Mouse (Mus musculus) embryonic facial prominence, embryonic 11.5 days (tissue): ENCODE measurements around the gene Utrn. TPM values are rescaled to one million over a fixed set of nuclear protein-coding genes. Genes with fewer than 3 reads are reported as not detected.

Experiments used
- ATAC-seq: fragments of 200-750 bp; cut with Nextera tagmentation; replicated peaks from 2 replicates; pipeline ENCODE4 v1.8.0; 2017; ENCODE audit warnings: low read depth; ENCODE audit not compliant: insufficient number of reproducible peaks, low FRiP score, low TSS enrichment
- DNase-seq: peaks from one replicate; pipeline ENCODE4 v3.0.0-alpha.2; 2015; ENCODE audit warnings: low spot score
- H3K27ac ChIP-seq: fragments of 300-500 bp; sonication (generic); replicated peaks from 2 replicates; pipeline ENCODE4 v1.5.1; 2014; ENCODE audit warnings: mild to moderate bottlenecking, low read depth, low read length, control low read depth
- H3K27me3 ChIP-seq: fragments of 300-500 bp; sonication (generic); 2 replicates; pipeline ENCODE4 v1.6.1; 2014; ENCODE audit warnings: mild to moderate bottlenecking, low read length, moderate library complexity, mixed read lengths; ENCODE audit not compliant: control insufficient read depth, insufficient read depth
- H3K36me3 ChIP-seq: fragments of 300-500 bp; sonication (generic); replicated peaks from 2 replicates; pipeline ENCODE4 v1.6.1; 2014; ENCODE audit warnings: low read depth, mild to moderate bottlenecking, low read length, moderate library complexity, mixed read lengths; ENCODE audit not compliant: control insufficient read depth, insufficient read depth
- H3K4me1 ChIP-seq: fragments of 300-500 bp; sonication (generic); 2 replicates; pipeline ENCODE4 v1.6.1; 2014; ENCODE audit warnings: low read length, mixed read lengths; ENCODE audit not compliant: control insufficient read depth, insufficient read depth
- H3K4me2 ChIP-seq: fragments of 300-500 bp; sonication (generic); 2 replicates; pipeline ENCODE4 v1.6.1; 2014; ENCODE audit warnings: low read depth, mild to moderate bottlenecking, control low read depth, low read length, moderate library complexity
- H3K4me3 ChIP-seq: fragments of 300-500 bp; sonication (generic); 2 replicates; pipeline ENCODE4 v1.5.1; 2014; ENCODE audit warnings: low read depth, low read length, control low read depth
- H3K9ac ChIP-seq: fragments of 300-500 bp; sonication (generic); replicated peaks from 2 replicates; pipeline ENCODE4 v1.6.1; 2014; ENCODE audit warnings: mild to moderate bottlenecking, control low read depth, low read length
- H3K9me3 ChIP-seq: fragments of 300-500 bp; sonication (generic); replicated peaks from 2 replicates; pipeline ENCODE4 v1.6.1; 2016; ENCODE audit warnings: mild to moderate bottlenecking, low read length, inconsistent platforms, mixed read lengths; ENCODE audit not compliant: control insufficient read depth
- WGBS: fragments of 180-500 bp; shearing (Covaris S2); extraction: QIAGEN DNeasy Blood & Tissue Kit; methylation state at CpG from one replicate; pipeline ENCODE4 v1.1.7; 2014; 5-methylcytosine and 5-hydroxymethylcytosine counted together
- polyA plus RNA-seq: library from polyadenylated mRNA; unstranded; fragments of >200 nt; fragmentation: Nextera tagmentation; extraction: Ambion mirVana; gene quantifications from 2 replicates; pipeline ENCODE4 v1.2.1, GENCODE M21; 2014

The Utrn gene
- polyA plus RNA-seq, 1 experiment from 2014 or later: 47.4 TPM

DNA sequence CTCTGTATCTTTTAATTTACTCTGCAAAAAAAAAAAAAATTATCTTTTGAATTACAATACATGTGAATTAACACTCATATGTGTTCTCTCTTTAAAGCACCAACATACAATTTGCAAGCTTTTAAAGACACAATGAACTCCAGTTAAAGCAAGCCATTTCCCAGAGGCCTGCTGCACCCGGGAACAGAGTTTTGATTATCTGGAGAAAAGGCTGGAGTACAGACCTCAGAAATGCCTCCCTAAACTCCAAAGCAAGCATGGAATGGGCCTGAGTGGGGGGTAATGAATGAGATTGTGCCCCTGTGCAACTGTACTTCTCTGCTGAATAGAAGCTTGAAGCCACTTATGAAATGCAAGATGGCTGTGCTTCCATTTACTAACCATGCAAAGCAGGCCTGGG lies 281.8 kb downstream of the Utrn start:
- no peak for DNase-seq
- H3K4me2 ChIP-seq: no peak overlapping the region
- no peak overlapping the region for H3K27ac ChIP-seq
- H3K4me3 ChIP-seq: no peak overlapping the region
- no peak overlapping the region for H3K9ac ChIP-seq
- no peaks in the 10 kb centered on the region for H3K36me3 ChIP-seq
- H3K4me1 ChIP-seq: no peaks in the 10 kb centered on the region
- H3K9me3 ChIP-seq: no peaks in the 10 kb centered on the region; the same call in 1 of the 2 replicates
- no peak for ATAC-seq
- WGBS: 82% methylated on average over 1 of the region's 1 CpGs
- no peaks in the 10 kb centered on the region for H3K27me3 ChIP-seq

DNA sequence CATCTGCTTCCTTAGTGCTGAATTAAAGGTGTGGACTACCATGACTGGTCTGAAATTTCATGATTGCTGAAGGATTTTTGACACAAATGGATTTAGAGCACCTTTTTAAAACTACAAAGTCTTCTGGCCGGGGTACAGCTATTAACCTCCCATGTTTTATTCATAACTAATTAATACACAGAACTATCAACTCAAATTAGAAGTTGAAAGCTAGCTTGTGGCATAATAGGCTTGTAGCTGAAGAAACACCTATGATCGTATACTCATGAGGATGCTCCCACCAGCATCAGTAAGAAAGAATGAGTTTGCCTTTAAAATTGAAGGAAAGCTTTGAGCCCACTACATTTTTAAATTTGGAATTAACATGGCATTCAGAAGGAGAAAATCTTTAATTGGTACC lies 282.3 kb downstream of the Utrn start:
- Histone ChIP-seq H3K4me2 (no peak overlapping the region), H3K9me3 (no peaks in the 10 kb centered on the region; the same call in 1 of the 2 replicates), H3K27me3 (no peaks in the 10 kb centered on the region), H3K27ac (no peak overlapping the region), H3K4me3 (no peak overlapping the region), H3K36me3 (no peaks in the 10 kb centered on the region), H3K4me1 (no peaks in the 10 kb centered on the region), H3K9ac (no peak overlapping the region)
- ATAC-seq: no peak
- no peak for DNase-seq
- WGBS: 89% methylated on average over 2 of the region's 2 CpGs

DNA sequence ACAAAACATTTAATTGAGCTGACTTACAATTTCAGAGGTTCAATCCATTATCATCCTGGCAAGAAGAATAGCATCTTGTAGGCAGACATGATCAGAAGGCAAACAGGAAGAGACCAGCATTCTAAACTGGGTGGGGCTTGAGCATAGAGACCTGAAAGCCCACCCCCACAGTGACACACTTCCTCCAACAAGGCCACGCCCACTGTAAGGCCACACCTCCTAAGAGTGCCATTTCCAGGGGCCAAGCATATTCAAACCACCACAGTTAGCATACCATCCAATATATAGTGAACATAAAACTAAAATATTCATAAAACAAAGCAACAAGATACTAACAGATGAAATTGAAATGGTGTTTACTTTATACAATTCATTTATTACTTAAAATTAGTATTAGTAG lies 283.0 kb downstream of the Utrn start:
- no peak overlapping the region for H3K4me3 ChIP-seq
- no peaks in the 10 kb centered on the region; the same call in 1 of the 2 replicates for H3K9me3 ChIP-seq
- no peak overlapping the region for H3K27ac ChIP-seq
- WGBS: 82% methylated on average over 1 of the region's 1 CpGs
- H3K4me2 ChIP-seq: no peak overlapping the region
- DNase-seq: no peak
- H3K36me3 ChIP-seq: no peaks in the 10 kb centered on the region
- H3K27me3 ChIP-seq: no peaks in the 10 kb centered on the region
- no peaks in the 10 kb centered on the region for H3K4me1 ChIP-seq
- ATAC-seq: no peak
- H3K9ac ChIP-seq: no peak overlapping the region

DNA sequence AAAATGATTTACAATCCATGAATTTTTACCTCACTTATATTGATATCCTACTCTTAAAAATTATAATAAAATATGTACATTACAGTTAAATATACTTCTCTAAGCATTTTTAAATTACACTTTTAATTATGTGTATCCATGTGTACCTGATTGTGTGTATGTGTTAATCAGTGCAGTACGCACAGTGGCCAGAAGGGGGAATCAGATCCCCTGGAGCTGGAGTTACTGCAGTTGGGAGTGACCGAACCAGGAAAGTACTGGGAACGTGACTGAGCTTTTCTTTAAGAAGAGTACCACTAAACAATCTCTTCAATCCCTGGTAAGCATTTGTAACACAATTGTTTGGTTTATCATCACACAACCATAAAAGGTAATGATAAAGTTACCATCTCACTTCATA lies 285.7 kb downstream of the Utrn start:
- H3K9me3 ChIP-seq: no peaks in the 10 kb centered on the region; the same call in 1 of the 2 replicates
- DNase-seq (no peak), ATAC-seq (no peak)
- no peaks in the 10 kb centered on the region for H3K4me1 ChIP-seq
- no peaks in the 10 kb centered on the region for H3K27me3 ChIP-seq
- no peak overlapping the region for H3K4me3 ChIP-seq
- H3K4me2 ChIP-seq: no peak overlapping the region
- no peaks in the 10 kb centered on the region for H3K36me3 ChIP-seq
- 97% methylated on average over 3 of the region's 3 CpGs for WGBS
- H3K27ac ChIP-seq: no peak overlapping the region
- no peak overlapping the region for H3K9ac ChIP-seq

DNA sequence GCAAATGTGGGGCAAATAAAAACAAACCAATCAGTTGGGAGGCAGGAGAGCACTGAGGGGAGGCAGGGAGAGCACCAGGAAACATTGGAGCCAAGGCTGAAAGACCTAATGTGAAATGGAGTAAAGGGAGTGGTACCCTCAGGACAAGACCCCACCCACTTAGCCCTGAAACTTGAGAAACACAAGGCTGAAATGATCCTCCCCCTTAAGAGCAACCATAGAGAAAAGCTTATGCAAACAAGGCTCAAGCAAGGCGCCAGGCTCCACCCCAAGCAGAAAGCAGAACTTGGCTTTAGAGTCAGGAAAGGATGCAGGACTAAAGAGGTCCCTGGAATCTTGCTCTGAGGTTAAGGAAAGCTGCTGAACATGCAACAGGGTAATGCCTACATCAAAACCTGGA lies 290.1 kb downstream of the Utrn start:
- ATAC-seq: peak; percentile 49; the same call in 1 of the 2 replicates
- peak; percentile 73 for DNase-seq
- Histone ChIP-seq H3K4me2 (no peak overlapping the region), H3K9me3 (no peaks in the 10 kb centered on the region; the same call in 1 of the 2 replicates), H3K36me3 (no peaks in the 10 kb centered on the region), H3K4me1 (no peaks in the 10 kb centered on the region), H3K27ac (no peak overlapping the region), H3K27me3 (no peaks in the 10 kb centered on the region), H3K4me3 (no peak overlapping the region), H3K9ac (no peak overlapping the region)
- 8% methylated on average over 1 of the region's 1 CpGs for WGBS

DNA sequence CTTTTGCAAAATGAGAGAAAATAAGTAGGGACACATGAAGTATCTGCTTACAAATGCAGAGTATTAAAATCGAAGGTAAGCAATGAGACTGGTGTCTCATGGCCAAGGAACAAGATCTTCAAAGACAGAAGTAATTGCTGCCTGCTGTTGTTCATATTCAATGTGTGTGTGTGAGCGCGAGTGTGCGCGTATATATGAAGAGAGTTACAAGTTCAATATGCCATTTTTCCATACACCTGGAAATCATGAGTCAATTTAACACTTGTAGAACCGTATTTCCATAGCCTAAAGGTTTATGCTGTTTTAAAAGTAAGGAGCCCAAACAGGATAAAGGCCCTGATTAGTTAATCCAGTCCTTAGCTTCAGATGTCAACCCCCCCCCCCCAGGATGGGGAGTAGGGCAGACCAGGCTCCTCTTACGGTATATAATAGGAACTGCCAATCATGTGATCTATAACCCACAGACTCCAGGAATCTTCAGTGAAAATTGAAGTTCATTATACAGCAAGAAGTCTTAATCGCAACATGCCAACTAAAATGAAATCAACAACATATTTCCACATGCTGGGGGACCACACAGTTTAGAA lies 293.2 kb downstream of the Utrn start:
- no peaks in the 10 kb centered on the region for H3K9me3 ChIP-seq
- H3K9ac ChIP-seq: no peak overlapping the region
- DNase-seq: peak; percentile 85
- no peak overlapping the region for H3K27ac ChIP-seq
- no peaks in the 10 kb centered on the region for H3K27me3 ChIP-seq
- WGBS: 54% methylated on average over 8 of the region's 8 CpGs
- no peaks in the 10 kb centered on the region for H3K4me1 ChIP-seq
- no peak overlapping the region for H3K4me3 ChIP-seq
- ATAC-seq: peak; percentile 77
- H3K4me2 ChIP-seq: no peak overlapping the region
- no peaks in the 10 kb centered on the region for H3K36me3 ChIP-seq

DNA sequence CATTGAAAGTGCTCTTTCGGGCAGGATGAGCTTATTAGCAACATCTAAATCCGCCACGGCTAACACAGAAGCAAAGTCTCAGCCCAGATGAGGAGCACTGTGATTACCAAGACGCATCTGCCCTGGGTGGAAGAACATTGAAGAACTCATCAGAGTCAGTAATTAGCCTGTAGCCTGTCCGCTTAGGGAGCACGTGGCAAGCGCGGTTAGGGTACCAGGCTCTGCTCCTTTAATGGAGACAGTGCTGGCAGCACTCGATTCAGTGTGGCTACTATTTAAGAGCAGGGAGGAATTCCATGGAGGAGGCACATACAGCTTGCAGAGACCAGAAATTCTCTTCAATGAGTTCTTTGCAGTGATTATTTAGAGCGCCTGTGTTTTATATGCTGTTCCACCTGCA lies 294.4 kb downstream of the Utrn start:
- no peaks in the 10 kb centered on the region for H3K27me3 ChIP-seq
- no peak overlapping the region for H3K27ac ChIP-seq
- no peaks in the 10 kb centered on the region for H3K4me1 ChIP-seq
- H3K4me3 ChIP-seq: no peak overlapping the region
- no peak overlapping the region for H3K9ac ChIP-seq
- whole genome bisulfite sequencing: 48% methylated on average over 10 of the region's 10 CpGs
- no peaks in the 10 kb centered on the region for H3K9me3 ChIP-seq
- no peak; the same call in 1 of the 2 replicates for ATAC-seq
- no peak overlapping the region for H3K4me2 ChIP-seq
- H3K36me3 ChIP-seq: no peaks in the 10 kb centered on the region
- DNase-seq: no peak

DNA sequence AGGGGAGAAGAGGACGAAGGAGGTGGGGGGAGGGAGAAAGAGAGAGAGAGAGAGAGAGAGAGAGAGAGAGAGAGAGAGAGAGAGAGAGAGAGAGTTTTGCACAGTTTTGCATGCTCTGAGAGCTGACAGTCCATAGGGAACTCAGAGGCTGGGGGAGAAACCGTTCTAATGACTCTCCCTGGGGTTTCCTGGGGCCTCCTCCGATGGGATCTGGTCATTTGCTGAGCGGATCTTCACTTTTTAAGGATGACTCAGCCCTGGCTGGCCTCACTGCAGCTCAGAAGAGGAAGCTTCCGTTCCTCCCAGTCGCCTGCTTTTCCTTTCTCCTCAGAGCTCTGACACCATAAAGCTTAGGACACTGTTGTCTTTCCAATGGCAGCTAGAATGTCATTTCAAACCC lies 295.6 kb downstream of the Utrn start:
- H3K4me1 ChIP-seq: no peaks in the 10 kb centered on the region
- DNase-seq (peak; percentile 31), ATAC-seq (no peak)
- WGBS: 13% methylated on average over 6 of the region's 6 CpGs
- H3K27ac ChIP-seq: no peak overlapping the region
- no peak overlapping the region for H3K9ac ChIP-seq
- H3K36me3 ChIP-seq: no peaks in the 10 kb centered on the region
- H3K4me3 ChIP-seq: no peak overlapping the region
- H3K4me2 ChIP-seq: no peak overlapping the region
- H3K27me3 ChIP-seq: no peaks in the 10 kb centered on the region
- no peaks in the 10 kb centered on the region for H3K9me3 ChIP-seq
